ENCODE assay signal across 26 mouse cellular contexts in genomic region chr13:92299522-92299921, GRCm38 (mm10). TPM values are rescaled to one million over a fixed set of nuclear protein-coding genes. Genes with fewer than 3 reads are reported as not detected.
DNase-seq lines count a peak whose midpoint lies in the region; ATAC-seq and TF ChIP-seq lines count a peak whose summit lies in the region.
"Had no signal": no experiment of that assay in that cellular context is flagged by ENCODE, and none has a peak within 500 bp of the region (broad histone marks: within the 10 kb centered on the region; RNA-seq: fewer than 3 reads in every experiment).

No protein-coding gene starts in this region.

- peaks cover 13% of the 10 kb centered on the region; the same call in 1 of the 2 replicates for H3K4me1 ChIP-seq in heart, embryonic 10.5 days
- H3K4me1 ChIP-seq in heart, postnatal 0 days (ENCODE audit: control insufficient read depth, insufficient read depth), result peaks cover 8% of the 10 kb centered on the region; the same call in 1 of the 2 replicates
- H3K4me1 ChIP-seq in intestine, embryonic 15.5 days (replicated peaks), result no peaks in the 10 kb centered on the region
- H3K4me1 ChIP-seq in intestine, postnatal 0 days (replicated peaks; ENCODE audit: control insufficient read depth, insufficient read depth, low read length), result no peaks in the 10 kb centered on the region
- no peaks in the 10 kb centered on the region for H3K4me1 ChIP-seq in intestine, embryonic 16.5 days (ENCODE audit: control insufficient read depth, insufficient read depth, low read length)
- H3K4me1 ChIP-seq in hindbrain, embryonic 14.5 days (replicated peaks; ENCODE audit: control insufficient read depth, insufficient read depth, low read length), result no peaks in the 10 kb centered on the region

- no peaks in the 10 kb centered on the region for H3K27me3 ChIP-seq in heart, embryonic 10.5 days (ENCODE audit: insufficient read depth, poor library complexity, severe bottlenecking)
- no peaks in the 10 kb centered on the region for H3K27me3 ChIP-seq in heart, postnatal 0 days (ENCODE audit: control insufficient read depth, insufficient read depth, low read length)
- H3K27me3 ChIP-seq in intestine, embryonic 15.5 days (replicated peaks), result no peaks in the 10 kb centered on the region
- H3K27me3 ChIP-seq in intestine, postnatal 0 days (replicated peaks; ENCODE audit: control insufficient read depth, insufficient read depth, low read length), result no peaks in the 10 kb centered on the region
- no peaks in the 10 kb centered on the region for H3K27me3 ChIP-seq in intestine, embryonic 16.5 days (replicated peaks; ENCODE audit: control insufficient read depth, insufficient read depth, low read length)
- H3K27me3 ChIP-seq in hindbrain, embryonic 14.5 days (ENCODE audit: control insufficient read depth, insufficient read depth, low read length), result no peaks in the 10 kb centered on the region
- H3K27me3 ChIP-seq: CH12.LX, Patski had no signal

- WGBS in heart, embryonic 10.5 days, result 61% methylated on average over 1 of the region's 1 CpGs
- 37% methylated on average over 1 of the region's 1 CpGs for WGBS in heart, postnatal 0 days
- WGBS in intestine, embryonic 15.5 days, result 46% methylated on average over 1 of the region's 1 CpGs
- 37% methylated on average over 1 of the region's 1 CpGs for WGBS in intestine, postnatal 0 days
- WGBS in intestine, embryonic 16.5 days, result 56% methylated on average over 1 of the region's 1 CpGs
- 74% methylated on average over 1 of the region's 1 CpGs for WGBS in hindbrain, embryonic 14.5 days

- H3K9ac ChIP-seq in heart, postnatal 0 days (replicated peaks; ENCODE audit: low read depth, low read length), result no peak overlapping the region
- H3K9ac ChIP-seq in intestine, embryonic 15.5 days, result no peak overlapping the region
- no peak overlapping the region for H3K9ac ChIP-seq in intestine, postnatal 0 days (ENCODE audit: low read depth, low read length)
- H3K9ac ChIP-seq in intestine, embryonic 16.5 days (ENCODE audit: low read depth, low read length), result no peak overlapping the region
- no peak overlapping the region for H3K9ac ChIP-seq in hindbrain, embryonic 14.5 days

- H3K9me3 ChIP-seq in heart, embryonic 10.5 days, result no peaks in the 10 kb centered on the region
- no peaks in the 10 kb centered on the region for H3K9me3 ChIP-seq in heart, postnatal 0 days (replicated peaks; ENCODE audit: control insufficient read depth, low read length)
- no peaks in the 10 kb centered on the region for H3K9me3 ChIP-seq in intestine, embryonic 15.5 days
- H3K9me3 ChIP-seq in intestine, postnatal 0 days (ENCODE audit: control insufficient read depth), result no peaks in the 10 kb centered on the region
- no peaks in the 10 kb centered on the region for H3K9me3 ChIP-seq in intestine, embryonic 16.5 days (ENCODE audit: control insufficient read depth, low read length)
- H3K9me3 ChIP-seq in hindbrain, embryonic 14.5 days (ENCODE audit: control insufficient read depth, low read length), result no peaks in the 10 kb centered on the region
- H3K9me3 ChIP-seq: G1E had no signal

- no peak for TF ChIP-seq EP300 in heart, postnatal 0 days (IDR thresholded peaks at IDR 0.05; ENCODE audit: low read depth)

- no peak for DNase-seq in heart, embryonic 10.5 days (ENCODE audit: low spot score)
- no peak for DNase-seq in heart, adult 18-20 months
- peak; percentile 10 for DNase-seq in heart, postnatal 0 days (ENCODE audit: low spot score)
- DNase-seq in heart, adult 8-10 months (ENCODE audit: low spot score), result no peak
- no peak for DNase-seq in hindbrain, embryonic 14.5 days (ENCODE audit: low spot score)
- DNase-seq: adrenal gland, adult 2 months; adrenal gland, adult 8-10 months; adrenal gland, postnatal 10 days; adrenal gland, postnatal 14 days; adrenal gland, postnatal 25 days; adrenal gland, postnatal 36 days; B cell, adult 2 months; cerebellum, adult 11 months; cerebellum, adult 11-12 months had no signal

- no peak overlapping the region for H3K4me3 ChIP-seq in heart, embryonic 10.5 days
- no peak overlapping the region for H3K4me3 ChIP-seq in heart, postnatal 0 days (ENCODE audit: low read depth, low read length)
- no peak overlapping the region for H3K4me3 ChIP-seq in intestine, embryonic 15.5 days (replicated peaks)
- H3K4me3 ChIP-seq in intestine, postnatal 0 days (ENCODE audit: low read depth, low read length), result no peak overlapping the region
- no peak overlapping the region for H3K4me3 ChIP-seq in intestine, embryonic 16.5 days (ENCODE audit: low read length)
- no peak overlapping the region for H3K4me3 ChIP-seq in hindbrain, embryonic 14.5 days (replicated peaks; ENCODE audit: low read length)

- TF ChIP-seq CTCF in heart, postnatal 0 days (IDR thresholded peaks at IDR 0.05; ENCODE audit: low read depth), result no peak
- no peak for TF ChIP-seq CTCF in intestine, postnatal 0 days (IDR thresholded peaks at IDR 0.05; ENCODE audit: low read depth)

- peaks cover 15% of the 10 kb centered on the region; the same call in 1 of the 2 replicates for H3K36me3 ChIP-seq in heart, embryonic 10.5 days
- H3K36me3 ChIP-seq in heart, postnatal 0 days (replicated peaks; ENCODE audit: control insufficient read depth, insufficient read depth, low read length), result peaks cover 13% of the 10 kb centered on the region
- H3K36me3 ChIP-seq in intestine, embryonic 15.5 days, result no peaks in the 10 kb centered on the region
- H3K36me3 ChIP-seq in intestine, postnatal 0 days (ENCODE audit: control insufficient read depth, insufficient read depth), result 0 out of 2 replicates have a peak, but pooled peaks cover 4% of the 10 kb centered on the region
- H3K36me3 ChIP-seq in intestine, embryonic 16.5 days (ENCODE audit: control insufficient read depth, insufficient read depth, low read length), result no peaks in the 10 kb centered on the region
- H3K36me3 ChIP-seq in hindbrain, embryonic 14.5 days (replicated peaks; ENCODE audit: control insufficient read depth, insufficient read depth), result peaks cover 27% of the 10 kb centered on the region

- peak; percentile 67 for ATAC-seq in heart, postnatal 0 days (ENCODE audit: insufficient read depth, low read depth)
- ATAC-seq in intestine, embryonic 15.5 days, result peak; percentile 53; the same call in 1 of the 2 replicates
- ATAC-seq in intestine, postnatal 0 days, result no peak
- ATAC-seq in intestine, embryonic 16.5 days, result peak; percentile 44; the same call in 1 of the 2 replicates
- no peak for ATAC-seq in hindbrain, embryonic 14.5 days (ENCODE audit: low FRiP score)
- ATAC-seq: activated CD4-positive, CD25-positive, alpha-beta regulatory T cell, adult 4 months; CD4-positive, CD25-positive, alpha-beta regulatory T cell, adult 4 months; Patski had no signal

- no peak overlapping the region for H3K4me2 ChIP-seq in heart, postnatal 0 days (ENCODE audit: low read depth, low read length)
- no peak overlapping the region for H3K4me2 ChIP-seq in intestine, embryonic 15.5 days (replicated peaks)
- H3K4me2 ChIP-seq in intestine, postnatal 0 days (replicated peaks; ENCODE audit: low read depth), result no peak overlapping the region
- H3K4me2 ChIP-seq in intestine, embryonic 16.5 days (ENCODE audit: low read depth, low read length), result no peak overlapping the region
- H3K4me2 ChIP-seq in hindbrain, embryonic 14.5 days (replicated peaks), result no peak overlapping the region

- H3K27ac ChIP-seq in heart, embryonic 10.5 days, result peak overlapping the region; percentile 59; the same call in 1 of the 2 replicates
- peak overlapping the region; percentile 20; the same call in 1 of the 2 replicates for H3K27ac ChIP-seq in heart, postnatal 0 days (ENCODE audit: low read depth)
- no peak overlapping the region for H3K27ac ChIP-seq in intestine, embryonic 15.5 days
- no peak overlapping the region for H3K27ac ChIP-seq in intestine, postnatal 0 days (ENCODE audit: low read depth, low read length)
- H3K27ac ChIP-seq in intestine, embryonic 16.5 days (ENCODE audit: low read length), result no peak overlapping the region
- no peak overlapping the region for H3K27ac ChIP-seq in hindbrain, embryonic 14.5 days

RNA-seq across cellular contexts. Expression of gene Gm20379, which starts 6.3 kb away (rescaled TPM):
- 0.74 and 0.79 TPM in 2 replicates for polyA plus RNA-seq in heart, embryonic 10.5 days (2016; fragmentation: Nextera tagmentation; extraction: Ambion mirVana)
- total RNA-seq in heart, adult 18-20 months (2021), result not detected
- not detected in 2 replicates for total RNA-seq in heart, postnatal 0 days (2014; rRNA removed; ENCODE audit: low replicate concordance)
- polyA plus RNA-seq in heart, postnatal 0 days (2015; fragmentation: Nextera tagmentation; extraction: Ambion mirVana), result 0.12 and 0.31 TPM in 2 replicates
- total RNA-seq in heart, adult 8-10 months (2022), result not detected
- polyA plus RNA-seq in intestine, embryonic 15.5 days (2015; fragmentation: Nextera tagmentation; extraction: Ambion mirVana), result 0.54 and 0.73 TPM in 2 replicates
- polyA plus RNA-seq in intestine, postnatal 0 days (2015; fragmentation: Nextera tagmentation; extraction: Ambion mirVana), result 0.34 and 0.73 TPM in 2 replicates
- 0.40 and 0.65 TPM in 2 replicates for polyA plus RNA-seq in intestine, embryonic 16.5 days (2015; fragmentation: Nextera tagmentation; extraction: Ambion mirVana)
- polyA plus RNA-seq in hindbrain, embryonic 14.5 days (2014; fragmentation: Nextera tagmentation; extraction: Ambion mirVana), result 0.40 and 1.1 TPM in 2 replicates
- total RNA-seq: adrenal gland, adult 18-20 months; adrenal gland, adult 2 months; adrenal gland, adult 8-10 months; adrenal gland, postnatal 10 days; adrenal gland, postnatal 14 days; adrenal gland, postnatal 25 days; adrenal gland, postnatal 36 days; adrenal gland, postnatal 4 days; CH12.LX; G1E; MEL had no signal
- polyA plus RNA-seq: adrenal gland, adult 2 months; brain, embryonic 14.5 days; G1E; Patski had no signal

RNA-seq across cellular contexts. Expression of gene Dhfr, which starts 55.0 kb away (rescaled TPM):
- polyA plus RNA-seq in heart, embryonic 10.5 days (2016; fragmentation: Nextera tagmentation; extraction: Ambion mirVana), result 15.7 and 20.4 TPM in 2 replicates
- 1 to 10 TPM in 1 of 2 experiments, under 1 TPM in 1; 0.77 to 1.2 TPM for total RNA-seq in heart, adult 18-20 months (2021)
- total RNA-seq in heart, postnatal 0 days (2014; rRNA removed; ENCODE audit: low replicate concordance), result 3.2 and 4.1 TPM in 2 replicates
- 4.4 and 5.3 TPM in 2 replicates for polyA plus RNA-seq in heart, postnatal 0 days (2015; fragmentation: Nextera tagmentation; extraction: Ambion mirVana)
- total RNA-seq in heart, adult 8-10 months (2022), result 1 to 10 TPM in 2 of 4 experiments, under 1 TPM in 2; 0.94 to 1.1 (median 0.99) TPM
- polyA plus RNA-seq in intestine, embryonic 15.5 days (2015; fragmentation: Nextera tagmentation; extraction: Ambion mirVana), result 18.6 and 20.0 TPM in 2 replicates
- polyA plus RNA-seq in intestine, postnatal 0 days (2015; fragmentation: Nextera tagmentation; extraction: Ambion mirVana), result 10.2 and 11.0 TPM in 2 replicates
- polyA plus RNA-seq in intestine, embryonic 16.5 days (2015; fragmentation: Nextera tagmentation; extraction: Ambion mirVana), result 15.8 and 17.8 TPM in 2 replicates
- polyA plus RNA-seq in hindbrain, embryonic 14.5 days (2014; fragmentation: Nextera tagmentation; extraction: Ambion mirVana), result 4.7 and 5.1 TPM in 2 replicates

RNA-seq across cellular contexts. Expression of gene Msh3, which starts 55.3 kb away (rescaled TPM):
- 19.7 and 23.6 TPM in 2 replicates for polyA plus RNA-seq in heart, embryonic 10.5 days (2016; fragmentation: Nextera tagmentation; extraction: Ambion mirVana)
- total RNA-seq in heart, adult 18-20 months (2021), result 10 to 100 TPM in 1 of 2 experiments, 1 to 10 TPM in 1; 8.6 to 10.5 TPM
- total RNA-seq in heart, postnatal 0 days (2014; rRNA removed; ENCODE audit: low replicate concordance), result 4.5 and 37.1 TPM in 2 replicates
- 8.5 and 9.4 TPM in 2 replicates for polyA plus RNA-seq in heart, postnatal 0 days (2015; fragmentation: Nextera tagmentation; extraction: Ambion mirVana)
- 10 to 100 TPM in 1 of 4 experiments, 1 to 10 TPM in 3; 6.7 to 10.6 (median 8.2) TPM for total RNA-seq in heart, adult 8-10 months (2022)
- polyA plus RNA-seq in intestine, embryonic 15.5 days (2015; fragmentation: Nextera tagmentation; extraction: Ambion mirVana), result 20.8 and 24.8 TPM in 2 replicates
- polyA plus RNA-seq in intestine, postnatal 0 days (2015; fragmentation: Nextera tagmentation; extraction: Ambion mirVana), result 8.0 and 9.5 TPM in 2 replicates
- 16.4 and 17.1 TPM in 2 replicates for polyA plus RNA-seq in intestine, embryonic 16.5 days (2015; fragmentation: Nextera tagmentation; extraction: Ambion mirVana)
- 27.5 and 28.0 TPM in 2 replicates for polyA plus RNA-seq in hindbrain, embryonic 14.5 days (2014; fragmentation: Nextera tagmentation; extraction: Ambion mirVana)

Comparison
In these comparisons a context has a peak if more than half of its experiments do, and no peak if none do; other contexts are left out.
1. ATAC-seq: peak in heart, postnatal 0 days (single experiment), intestine, embryonic 15.5 days (single experiment) and intestine, embryonic 16.5 days (single experiment); none in intestine, postnatal 0 days (single experiment) and hindbrain, embryonic 14.5 days (single experiment).
2. H3K27ac ChIP-seq: peak in heart, embryonic 10.5 days (single experiment) and heart, postnatal 0 days (single experiment); none in intestine, embryonic 15.5 days (single experiment), intestine, postnatal 0 days (single experiment), intestine, embryonic 16.5 days (single experiment) and hindbrain, embryonic 14.5 days (single experiment).